Mouse (Mus musculus) hindbrain, embryonic 10.5 days (tissue): Measurements from ENCODE around the gene Comt. TPM values are rescaled to one million over a fixed set of nuclear protein-coding genes. Genes with fewer than 3 reads are reported as not detected.

Source experiments
- DNase-seq: peaks from one replicate; pipeline ENCODE4 v3.0.0-alpha.2; 2017; ENCODE audit warnings: low spot score
- H3K27ac ChIP-seq: fragments of 300-500 bp; sonication (generic); 2 replicates; pipeline ENCODE4 v1.5.1; 2016; ENCODE audit warnings: mild to moderate bottlenecking, moderate library complexity
- H3K27me3 ChIP-seq: fragments of 300-500 bp; sonication (generic); 2 replicates; pipeline ENCODE4 v1.6.1; 2016; ENCODE audit warnings: mild to moderate bottlenecking; ENCODE audit not compliant: poor library complexity, insufficient read depth, severe bottlenecking
- H3K36me3 ChIP-seq: fragments of 300-500 bp; sonication (generic); 2 replicates; pipeline ENCODE4 v1.6.1; 2016; ENCODE audit warnings: mild to moderate bottlenecking, moderate library complexity
- H3K4me1 ChIP-seq: fragments of 300-500 bp; sonication (generic); replicated peaks from 2 replicates; pipeline ENCODE4 v1.6.1; 2016; ENCODE audit warnings: mild to moderate bottlenecking
- H3K4me3 ChIP-seq: fragments of 300-500 bp; sonication (generic); 2 replicates; pipeline ENCODE4 v1.5.1; 2016; ENCODE audit warnings: mild to moderate bottlenecking, moderate library complexity
- H3K9me3 ChIP-seq: fragments of 300-500 bp; sonication (generic); 2 replicates; pipeline ENCODE4 v1.6.1; 2016; ENCODE audit warnings: mild to moderate bottlenecking, moderate library complexity
- WGBS: fragments of 180-500 bp; shearing (Covaris S2); methylation state at CpG from one replicate; pipeline ENCODE4 v1.1.7; 2016; 5-methylcytosine and 5-hydroxymethylcytosine counted together
- polyA plus RNA-seq: library from polyadenylated mRNA; unstranded; fragments of >200 nt; fragmentation: Nextera tagmentation; extraction: Ambion mirVana; gene quantifications from 2 replicates; pipeline ENCODE4 v1.2.1, GENCODE M21; 2016

Gene Comt
- 62.5 and 67.9 TPM in 2 replicates for polyA plus RNA-seq

DNA sequence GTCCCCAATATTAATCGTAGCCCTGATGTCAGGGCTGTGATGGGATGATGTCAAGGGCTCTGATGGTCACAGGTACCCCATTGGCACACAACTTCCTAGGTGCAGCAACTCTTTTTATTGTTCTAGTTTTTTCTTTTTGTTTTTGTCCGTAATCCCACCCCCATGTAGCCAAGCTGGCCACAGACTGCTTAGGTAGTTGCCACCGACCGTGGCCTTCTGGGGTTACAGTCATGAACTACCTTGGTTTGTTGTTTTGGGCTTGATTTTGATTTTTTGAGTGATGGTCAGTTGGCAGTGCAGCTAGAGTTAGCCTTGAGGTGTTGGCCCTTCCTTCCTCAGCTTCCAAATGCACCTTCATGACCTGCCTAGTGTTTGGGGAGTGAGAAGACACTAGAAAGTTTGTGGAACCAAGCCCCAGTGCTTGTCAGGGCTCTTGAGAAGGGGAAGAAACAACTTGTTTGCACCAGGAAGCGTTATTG lies at the start of gene Comt:
TSS of gene Comt (minus strand) at position 51 of the 479 bp plus-strand sequence.
- peaks cover 16% of the 10 kb centered on the region for H3K36me3 ChIP-seq
- H3K27ac ChIP-seq = peak within 1 kb of the TSS; percentile 97
- H3K4me1 ChIP-seq = peaks cover 38% of the 10 kb centered on the region
- DNase-seq = no peak
- H3K9me3 ChIP-seq = no peaks in the 10 kb centered on the region
- 51% methylated on average over 5 of the region's 5 CpGs for WGBS
- H3K27me3 ChIP-seq = no peaks in the 10 kb centered on the region
- H3K4me3 ChIP-seq = peak within 1 kb of the TSS; percentile 97

- H3K27ac ChIP-seq = no peak overlapping the region
- peaks cover 13% of the 10 kb centered on the region; the same call in 1 of the 2 replicates for H3K27me3 ChIP-seq
- 85% methylated on average over 2 of the region's 2 CpGs for WGBS
- no peaks in the 10 kb centered on the region for H3K9me3 ChIP-seq
- DNase-seq = no peak
- H3K4me1 ChIP-seq = peaks cover 21% of the 10 kb centered on the region
- no peak overlapping the region for H3K4me3 ChIP-seq
- peaks cover 49% of the 10 kb centered on the region for H3K36me3 ChIP-seq
These were observed 47.4 kb upstream of the Comt start for GRCm38 (mm10) chr16:18474021-18474420.

- Histone ChIP-seq H3K27me3 (peaks cover 5% of the 10 kb centered on the region; the same call in 1 of the 2 replicates), H3K4me1 (peaks cover 21% of the 10 kb centered on the region), H3K36me3 (peaks cover 46% of the 10 kb centered on the region), H3K4me3 (no peak overlapping the region), H3K27ac (no peak overlapping the region), H3K9me3 (no peaks in the 10 kb centered on the region)
- 91% methylated on average over 8 of the region's 8 CpGs for WGBS
- DNase-seq = no peak
These were observed 46.3 kb upstream of the Comt start for GRCm38 (mm10) chr16:18472976-18473375.

DNA sequence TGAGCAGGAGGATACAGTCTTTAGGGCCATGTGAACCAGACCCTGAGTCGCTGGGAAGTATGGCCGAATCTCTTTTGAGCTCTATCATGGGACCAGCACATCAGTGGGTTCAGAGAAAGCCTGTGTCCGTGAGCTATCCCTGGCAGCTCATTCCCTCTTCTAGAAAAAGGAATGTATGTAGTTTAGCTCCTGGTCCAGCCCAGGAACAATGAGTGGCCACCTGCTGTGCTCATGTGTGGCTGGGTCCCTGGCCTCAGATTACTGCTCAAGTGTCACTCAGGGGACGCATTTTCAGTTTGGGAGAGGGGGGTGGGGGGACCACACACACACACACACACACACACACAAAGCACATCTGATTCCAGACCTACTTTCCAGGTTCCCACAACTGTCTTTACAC lies 45.8 kb upstream of the Comt start:
- no peak for DNase-seq
- H3K4me1 ChIP-seq = peaks cover 21% of the 10 kb centered on the region
- H3K27me3 ChIP-seq = no peaks in the 10 kb centered on the region
- 64% methylated on average over 4 of the region's 4 CpGs for WGBS
- H3K36me3 ChIP-seq = peaks cover 44% of the 10 kb centered on the region
- H3K27ac ChIP-seq = no peak overlapping the region
- H3K4me3 ChIP-seq = no peak overlapping the region
- no peaks in the 10 kb centered on the region for H3K9me3 ChIP-seq

DNA sequence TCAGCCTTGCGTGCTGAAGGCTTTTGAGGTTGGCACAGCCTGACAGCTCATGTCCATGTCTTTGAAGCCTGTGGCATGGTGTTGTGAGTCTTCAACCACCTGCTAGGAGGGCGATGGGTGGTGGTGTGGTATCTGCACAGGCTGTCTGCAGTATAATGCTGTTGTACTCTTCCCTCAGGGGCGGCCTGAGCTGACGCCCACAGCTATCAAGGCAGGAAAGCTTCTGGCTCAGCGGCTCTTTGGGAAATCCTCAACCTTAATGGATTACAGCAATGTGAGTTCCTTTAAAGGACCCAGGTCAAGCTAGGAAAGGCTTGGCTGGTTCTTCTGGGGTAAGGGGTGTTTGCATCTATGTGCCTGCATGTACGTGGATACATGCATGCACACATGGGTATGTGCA lies 45.3 kb upstream of the Comt start:
- DNase-seq = no peak
- 0 out of 2 replicates have a peak overlapping the region, but pooled peaks have one; percentile 3 for H3K27ac ChIP-seq
- H3K4me3 ChIP-seq = no peak overlapping the region
- WGBS = 85% methylated on average over 6 of the region's 6 CpGs
- H3K27me3 ChIP-seq = no peaks in the 10 kb centered on the region
- no peaks in the 10 kb centered on the region for H3K9me3 ChIP-seq
- H3K36me3 ChIP-seq = peaks cover 40% of the 10 kb centered on the region
- peaks cover 21% of the 10 kb centered on the region for H3K4me1 ChIP-seq

GRCm38 (mm10) chr16:18471381-18471955 lies 44.8 kb upstream of the Comt start:
- DNase-seq = no peak

DNA sequence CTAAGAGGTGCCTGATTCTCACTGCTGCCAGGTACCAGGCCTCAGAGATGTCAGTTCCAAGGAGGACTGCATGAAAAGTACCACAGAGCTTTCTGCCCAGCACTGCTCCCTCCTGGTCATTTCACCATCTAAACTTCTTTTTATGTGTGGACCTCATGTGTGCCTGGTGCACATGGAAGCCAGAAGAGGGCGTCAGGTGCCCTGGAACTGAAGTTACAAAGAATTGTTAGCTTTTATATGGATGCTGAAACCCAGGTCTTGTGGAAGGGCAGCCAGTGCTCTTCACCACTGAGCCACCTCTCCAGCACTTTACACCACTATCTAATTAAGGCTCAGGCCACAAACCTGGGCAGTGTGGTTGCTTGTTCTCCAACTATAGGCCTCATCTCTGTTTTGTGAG lies 44.2 kb upstream of the Comt start:
- H3K36me3 ChIP-seq = peaks cover 38% of the 10 kb centered on the region
- peaks cover 21% of the 10 kb centered on the region for H3K4me1 ChIP-seq
- 43% methylated on average over 1 of the region's 1 CpGs for WGBS

More at GRCm38 (mm10) chr16:18471381-18471955, 44.8 kb upstream of the Comt start:
- H3K27ac ChIP-seq = 0 out of 2 replicates have a peak overlapping the region, but pooled peaks have one; percentile 3
- H3K9me3 ChIP-seq = no peaks in the 10 kb centered on the region
- peaks cover 38% of the 10 kb centered on the region for H3K36me3 ChIP-seq
- no peak overlapping the region for H3K4me3 ChIP-seq
- peaks cover 21% of the 10 kb centered on the region for H3K4me1 ChIP-seq
- no peaks in the 10 kb centered on the region for H3K27me3 ChIP-seq
- WGBS = 79% methylated on average over 11 of the region's 11 CpGs

GRCm38 (mm10) chr16:18464271-18464670 lies 37.6 kb upstream of the Comt start:
- no peak for DNase-seq
- WGBS = 71% methylated on average over 3 of the region's 3 CpGs
- Histone ChIP-seq H3K4me1 (peaks cover 31% of the 10 kb centered on the region), H3K27me3 (peaks cover 46% of the 10 kb centered on the region), H3K4me3 (no peak overlapping the region), H3K9me3 (no peaks in the 10 kb centered on the region), H3K27ac (no peak overlapping the region; the same call in 1 of the 2 replicates), H3K36me3 (peaks cover 6% of the 10 kb centered on the region; the same call in 1 of the 2 replicates)

More for the DNA sequence above, 44.2 kb upstream of the Comt start:
- DNase-seq = no peak
- H3K27ac ChIP-seq = 0 out of 2 replicates have a peak overlapping the region, but pooled peaks have one; percentile 30
- H3K27me3 ChIP-seq = no peaks in the 10 kb centered on the region
- no peak overlapping the region for H3K4me3 ChIP-seq
- H3K9me3 ChIP-seq = no peaks in the 10 kb centered on the region

GRCm38 (mm10) chr16:18462598-18462997 lies 35.9 kb upstream of the Comt start:
- WGBS = 56% methylated on average over 8 of the region's 8 CpGs
- peaks cover 54% of the 10 kb centered on the region for H3K27me3 ChIP-seq
- H3K36me3 ChIP-seq = peaks cover 5% of the 10 kb centered on the region; the same call in 1 of the 2 replicates
- peaks cover 44% of the 10 kb centered on the region for H3K4me1 ChIP-seq
- DNase-seq = no peak
- H3K9me3 ChIP-seq = no peaks in the 10 kb centered on the region
- H3K27ac ChIP-seq = no peak overlapping the region
- H3K4me3 ChIP-seq = no peak overlapping the region

GRCm38 (mm10) chr16:18462031-18462430 lies 35.4 kb upstream of the Comt start:
- no peak for DNase-seq
- no peak overlapping the region for H3K27ac ChIP-seq
- 60% methylated on average over 9 of the region's 9 CpGs for WGBS
- peaks cover 44% of the 10 kb centered on the region for H3K4me1 ChIP-seq
- no peaks in the 10 kb centered on the region for H3K9me3 ChIP-seq
- H3K36me3 ChIP-seq = peaks cover 11% of the 10 kb centered on the region
- H3K4me3 ChIP-seq = no peak overlapping the region
- peaks cover 60% of the 10 kb centered on the region for H3K27me3 ChIP-seq

DNA sequence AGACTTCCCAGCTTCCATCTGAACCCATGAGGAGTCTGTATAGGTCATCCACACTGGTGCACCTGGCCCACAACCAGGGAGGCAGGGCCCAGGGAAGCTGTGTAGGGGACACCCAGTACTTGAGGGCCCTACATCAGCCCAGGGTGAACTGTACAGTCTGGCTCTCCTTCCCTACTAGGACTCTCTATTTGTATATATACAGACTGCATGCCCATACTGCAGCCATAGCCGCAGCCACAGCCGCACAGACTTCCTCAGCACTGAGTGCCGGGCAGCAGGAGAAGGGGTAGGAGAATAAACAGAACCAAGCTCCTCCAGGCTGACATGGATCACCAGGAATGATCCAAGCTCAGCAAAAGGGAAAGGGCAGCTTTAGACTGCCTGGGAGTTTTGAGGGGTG lies 34.2 kb upstream of the Comt start:
- Histone ChIP-seq H3K36me3 (peaks cover 22% of the 10 kb centered on the region), H3K27me3 (peaks cover 70% of the 10 kb centered on the region), H3K4me3 (no peak overlapping the region), H3K27ac (peak overlapping the region; percentile 73; the same call in 1 of the 2 replicates), H3K9me3 (no peaks in the 10 kb centered on the region), H3K4me1 (peaks cover 44% of the 10 kb centered on the region)
- no peak for DNase-seq
- WGBS = 90% methylated on average over 3 of the region's 3 CpGs

DNA sequence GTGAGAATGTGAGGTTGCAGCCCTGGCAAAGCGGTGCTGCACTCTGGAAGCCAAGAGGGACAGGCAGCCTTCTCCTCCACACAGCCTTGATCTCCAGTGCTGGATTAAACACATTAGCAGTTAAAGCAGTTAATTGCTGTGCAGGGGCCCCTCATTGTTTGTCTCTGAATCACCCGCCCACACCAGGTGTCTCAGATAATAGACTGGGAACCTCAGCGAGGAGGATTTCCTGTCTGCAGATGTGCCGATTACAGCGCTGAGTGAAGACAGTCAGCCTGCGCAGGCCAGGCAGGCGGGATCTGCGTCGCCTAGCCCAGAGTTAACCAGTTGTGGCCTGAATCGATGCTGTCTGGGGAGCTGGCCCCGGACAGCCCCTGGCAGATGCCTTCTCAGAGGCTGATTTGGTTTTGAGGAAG lies 33.3 kb upstream of the Comt start:
- 3% methylated on average over 11 of the region's 11 CpGs for WGBS
- H3K36me3 ChIP-seq = peaks cover 26% of the 10 kb centered on the region
- peak overlapping the region; percentile 10 for H3K4me3 ChIP-seq
- peaks cover 79% of the 10 kb centered on the region for H3K27me3 ChIP-seq
- no peaks in the 10 kb centered on the region for H3K9me3 ChIP-seq
- peaks cover 53% of the 10 kb centered on the region for H3K4me1 ChIP-seq
- H3K27ac ChIP-seq = peak overlapping the region; percentile 73
- DNase-seq = peak; percentile 65

DNA sequence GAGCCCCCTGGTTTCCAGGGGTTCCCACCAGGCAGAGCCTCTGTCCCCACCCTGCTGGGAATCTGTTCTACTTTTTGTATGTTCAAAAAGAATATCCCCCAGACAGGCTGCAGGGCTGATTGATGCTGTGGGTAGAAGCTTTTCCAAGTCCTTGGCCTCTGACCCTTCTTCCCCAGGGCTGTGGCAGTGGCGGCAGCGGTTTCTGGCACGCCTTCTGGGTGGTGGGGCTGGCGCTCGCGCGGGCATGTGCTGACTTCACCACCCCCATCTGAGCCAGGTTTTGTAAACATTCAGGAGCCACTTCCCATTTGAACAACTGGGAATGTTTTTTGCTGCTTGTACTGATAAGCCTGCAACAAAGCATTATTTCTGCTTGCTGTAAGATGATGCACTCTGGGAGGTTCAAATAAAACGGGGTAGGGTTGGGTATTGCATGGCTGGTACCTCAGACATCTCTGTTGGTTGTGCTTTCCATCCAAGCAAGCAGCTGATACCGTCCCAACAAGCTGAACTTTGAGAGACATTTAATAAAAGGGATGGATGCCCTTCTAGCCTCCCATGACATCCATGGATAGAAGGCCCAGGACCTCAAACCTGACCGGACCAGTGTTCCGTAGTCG lies 32.8 kb upstream of the Comt start:
- H3K9me3 ChIP-seq = no peaks in the 10 kb centered on the region
- peak overlapping the region; percentile 10 for H3K4me3 ChIP-seq
- peaks cover 30% of the 10 kb centered on the region for H3K36me3 ChIP-seq
- H3K27me3 ChIP-seq = peaks cover 79% of the 10 kb centered on the region
- peak overlapping the region; percentile 73 for H3K27ac ChIP-seq
- WGBS = 8% methylated on average over 12 of the region's 12 CpGs
- DNase-seq = peak; percentile 47
- H3K4me1 ChIP-seq = peaks cover 57% of the 10 kb centered on the region
